Mouse (Mus musculus): Measurements from ENCODE around the gene Atp5s. TPM values are rescaled to one million over a fixed set of nuclear protein-coding genes. Genes with fewer than 3 reads are reported as not detected.

Atp5s gene
- total RNA-seq (2021) = 10 to 100 TPM; 16.9 to 21.2 TPM

DNA sequence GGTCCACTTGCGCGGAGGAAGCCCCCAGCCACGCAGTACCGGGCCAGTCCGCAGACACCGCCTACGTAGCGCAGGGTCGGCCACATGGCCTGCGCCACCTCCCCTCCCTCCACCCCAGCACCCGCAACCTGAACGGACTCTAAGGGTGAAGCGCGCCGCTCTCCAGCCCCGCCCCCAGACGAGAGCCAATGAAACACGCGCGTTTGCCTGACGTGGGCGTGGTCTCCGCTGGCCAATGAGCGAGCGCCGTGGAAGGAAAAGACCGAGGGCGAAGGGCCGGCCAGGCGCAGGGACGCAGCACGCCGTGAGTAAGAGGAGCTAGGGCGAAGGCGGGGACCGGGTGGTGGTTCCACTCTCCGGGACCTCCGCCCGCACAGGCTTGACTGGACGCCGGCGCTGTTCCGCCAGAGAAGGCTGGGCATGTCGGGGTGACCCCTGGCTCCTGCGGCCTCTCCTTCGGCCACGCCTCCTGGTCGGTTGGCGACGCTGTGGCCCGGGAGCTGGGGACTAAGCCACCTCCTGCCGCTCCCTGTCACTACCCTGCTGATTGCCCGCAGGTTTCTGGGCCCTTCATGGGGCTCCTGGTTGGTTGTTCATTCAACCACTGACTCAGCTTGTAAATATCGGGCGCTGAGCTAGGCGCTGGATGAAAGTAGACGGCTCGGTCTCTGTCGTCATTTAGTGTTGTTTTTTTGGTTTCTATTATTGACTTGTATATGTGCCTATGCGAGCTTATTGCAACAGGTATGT lies at the start of gene Atp5s, which contains the start of gene L2hgdh:
Gene Atp5s (plus strand): TSS at position 240 of the 750 bp plus-strand sequence.
Gene L2hgdh (minus strand): TSS at position 163 of the 750 bp plus-strand sequence.
- DNase-seq = peak; percentile 97

DNA sequence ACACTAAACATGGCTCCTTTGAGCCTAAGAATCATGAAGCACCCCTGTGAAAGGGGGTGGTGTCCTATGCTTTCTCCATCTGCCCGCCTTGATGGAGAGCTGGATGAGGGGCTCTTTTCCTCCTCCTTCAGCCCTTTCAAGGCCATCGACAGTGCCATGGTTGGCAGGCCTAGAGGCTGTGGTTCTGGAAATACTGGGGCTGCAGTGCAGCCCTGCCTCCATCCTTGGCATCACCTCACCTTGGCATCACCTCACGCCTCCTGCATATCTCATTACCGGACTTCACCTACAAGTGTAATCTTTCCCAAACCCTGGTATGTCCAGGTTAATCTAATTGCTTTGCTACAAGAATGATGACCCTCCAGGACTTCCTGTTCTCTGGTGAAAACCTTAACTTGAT lies 48.6 kb upstream of the Atp5s start:
- no peak for DNase-seq

DNA sequence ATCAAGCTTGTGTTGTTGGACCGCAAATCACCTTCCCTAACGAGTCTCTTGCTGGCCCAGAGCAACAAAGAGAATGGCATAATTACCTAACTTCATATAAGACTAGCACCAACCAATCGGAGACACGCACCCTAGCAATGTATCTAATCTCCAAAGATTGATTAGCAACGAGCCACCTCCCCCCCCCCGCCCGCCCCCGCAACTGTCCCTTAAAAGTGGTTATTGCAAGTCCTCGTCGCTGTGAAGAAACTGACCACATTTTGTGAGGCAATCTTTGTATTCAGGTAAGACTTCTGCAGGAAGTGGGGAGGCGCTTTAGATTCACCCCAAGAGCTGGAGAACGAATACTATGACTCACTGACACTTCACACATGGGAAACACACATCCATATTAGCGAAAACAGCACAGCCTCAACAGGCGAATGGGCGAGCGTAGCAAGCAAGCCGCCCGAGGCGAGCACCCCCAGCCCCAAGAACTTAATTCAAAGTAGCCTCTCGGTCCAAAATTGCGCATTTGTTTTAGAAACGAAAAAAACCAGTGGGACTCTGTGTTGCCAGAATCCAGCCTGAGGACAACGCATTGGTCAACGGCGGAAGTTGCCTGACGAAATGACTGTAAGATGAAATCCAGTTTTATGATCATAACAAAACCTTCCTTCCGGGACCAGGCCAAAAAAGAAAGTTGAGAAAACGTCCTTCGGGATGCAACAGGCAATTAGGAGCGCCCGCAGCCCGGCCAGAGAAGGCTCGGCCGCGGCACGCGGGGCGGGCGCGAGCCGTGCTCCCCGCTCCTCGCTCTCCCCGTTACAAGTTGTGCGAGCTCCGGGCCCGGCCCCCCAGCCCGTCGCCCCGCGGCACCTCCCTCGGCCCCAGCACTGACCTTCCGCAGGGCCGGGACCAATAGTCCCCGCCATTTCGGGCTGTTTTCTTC lies 43.9 kb upstream of the Atp5s start:
- DNase-seq = peak; percentile 47

DNA sequence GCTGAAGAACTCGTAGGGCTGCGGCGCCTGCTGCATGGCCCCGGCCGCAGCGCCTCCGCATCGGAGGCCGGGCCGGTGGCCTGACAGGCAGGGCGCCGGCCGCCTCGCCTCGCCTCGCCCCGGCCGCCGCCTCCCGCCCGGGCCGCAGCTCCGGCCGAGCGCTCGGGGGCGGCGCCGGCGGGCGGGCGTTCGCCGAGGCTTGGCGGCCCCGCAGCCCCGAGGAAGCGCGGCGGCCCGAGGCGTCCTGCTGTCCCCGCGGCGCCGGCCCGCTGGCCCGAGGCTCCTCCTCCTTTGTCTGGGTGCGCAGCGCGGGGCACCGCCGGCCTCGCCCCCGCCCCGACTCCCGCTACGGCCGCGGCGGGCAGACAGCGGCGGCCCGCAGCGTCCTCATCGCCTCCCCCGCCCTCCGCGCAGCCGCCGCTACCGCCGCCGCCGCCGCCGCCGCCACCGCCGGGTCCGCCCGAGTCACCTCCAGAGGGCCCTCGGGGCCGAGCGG lies 43.1 kb upstream of the Atp5s start, which contains the start of gene Sos2:
Gene Sos2 (minus strand): TSS at position 287 of the 496 bp plus-strand sequence.
- peak; percentile 73 for DNase-seq

DNA sequence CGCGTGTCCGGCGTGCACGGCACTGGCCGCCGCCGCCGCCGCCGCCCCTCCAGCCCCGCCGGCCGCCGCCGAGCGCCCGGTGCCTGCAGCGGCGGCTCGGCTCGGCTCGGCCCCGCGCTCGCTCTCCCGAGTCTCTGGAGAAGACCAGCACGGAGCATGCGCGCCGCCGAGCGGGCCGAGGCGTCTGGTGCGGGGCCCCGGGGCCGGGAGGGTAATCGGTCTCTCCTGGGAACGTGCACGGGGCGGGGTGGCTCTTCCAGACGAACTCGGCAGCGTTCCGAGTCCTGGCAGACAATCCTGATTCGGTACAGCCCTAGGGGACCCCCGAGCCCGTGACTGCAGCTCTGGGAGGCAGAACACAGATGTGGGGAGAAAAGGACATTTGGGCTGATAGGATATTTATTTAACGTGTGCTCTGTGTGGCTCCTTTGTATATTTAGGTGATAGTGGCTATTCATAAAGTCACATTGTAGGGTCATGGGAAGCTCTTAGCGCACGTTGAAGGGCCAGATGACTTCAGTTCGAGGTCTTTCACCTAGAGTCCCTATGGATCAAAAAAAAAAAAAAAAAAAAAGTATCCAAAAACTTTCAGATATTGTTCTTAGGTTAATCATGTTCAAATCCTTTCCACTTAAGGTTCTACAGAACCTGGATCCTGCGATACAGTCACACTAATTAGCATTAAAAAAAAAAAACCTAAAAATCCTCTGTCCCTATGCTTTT lies 42.5 kb upstream of the Atp5s start:
- DNase-seq = peak; percentile 92

DNA sequence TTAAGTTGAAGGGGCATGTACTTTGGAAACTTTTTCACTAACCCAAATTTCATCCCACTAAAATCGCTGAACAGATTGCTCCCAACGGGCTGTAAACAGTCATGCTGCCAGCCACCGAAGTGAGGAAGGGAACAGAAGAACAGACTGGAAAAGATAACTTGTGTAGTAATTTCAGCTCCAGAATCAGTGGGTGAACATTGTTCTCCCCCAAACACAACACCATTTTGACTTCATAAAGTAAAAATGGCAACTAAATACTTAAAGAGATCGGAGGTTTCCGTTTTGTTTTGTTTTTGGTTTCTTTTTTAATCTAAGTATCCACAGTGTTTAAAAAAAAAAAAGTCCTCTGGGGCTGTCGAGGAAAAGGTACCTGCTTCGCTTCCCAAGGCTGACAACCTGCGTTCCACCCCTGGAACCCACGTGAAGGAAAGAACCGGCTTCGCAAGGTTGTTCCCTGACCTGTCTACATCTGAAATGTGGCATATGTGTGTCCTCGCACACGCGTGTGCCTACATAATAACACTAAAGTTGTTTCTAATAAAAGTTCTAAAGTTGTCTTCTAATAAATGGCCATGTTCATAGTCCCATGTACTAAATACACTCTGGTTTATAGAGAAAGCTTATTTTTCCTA lies 41.8 kb upstream of the Atp5s start:
- DNase-seq = no peak

DNA sequence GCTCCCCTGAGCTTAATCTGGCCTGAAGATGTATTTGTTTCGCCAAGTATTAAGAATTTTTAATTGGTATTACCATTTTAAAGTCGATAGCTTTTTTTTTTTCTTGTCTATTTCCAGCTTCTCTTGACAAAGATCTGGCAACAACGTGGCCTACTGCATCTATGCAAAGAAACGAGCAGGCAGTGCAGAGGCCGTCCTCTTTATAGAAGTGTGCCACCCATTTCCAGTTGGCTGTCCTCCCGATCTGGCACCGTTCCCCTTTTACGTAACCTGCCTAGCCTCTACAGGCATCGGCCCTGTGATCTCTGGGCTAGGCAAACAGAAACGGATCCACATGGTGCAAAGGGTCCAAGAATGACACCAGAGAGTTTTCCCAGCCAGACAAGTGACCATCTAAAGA lies 41.2 kb upstream of the Atp5s start:
- DNase-seq = peak; percentile 87

DNA sequence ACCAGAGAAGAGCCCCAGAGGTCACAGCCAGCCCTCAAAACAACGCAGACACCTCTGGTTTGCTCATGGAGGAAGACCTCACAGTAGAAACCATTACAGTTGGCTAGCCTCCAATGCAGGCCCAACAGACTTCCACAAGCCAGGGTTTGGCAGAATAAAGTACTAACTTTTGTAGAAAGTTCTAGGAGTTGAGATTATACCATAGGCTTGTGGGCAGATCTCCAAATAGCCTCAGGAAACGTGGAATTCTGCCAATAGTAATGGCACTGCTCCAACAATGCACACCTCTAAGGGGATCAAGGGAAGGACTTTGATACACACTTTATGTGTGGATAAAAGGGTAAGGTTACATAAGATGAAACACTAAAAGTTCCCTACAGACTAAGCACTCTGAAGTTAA lies 36.4 kb upstream of the Atp5s start:
- DNase-seq = peak; percentile 50

DNA sequence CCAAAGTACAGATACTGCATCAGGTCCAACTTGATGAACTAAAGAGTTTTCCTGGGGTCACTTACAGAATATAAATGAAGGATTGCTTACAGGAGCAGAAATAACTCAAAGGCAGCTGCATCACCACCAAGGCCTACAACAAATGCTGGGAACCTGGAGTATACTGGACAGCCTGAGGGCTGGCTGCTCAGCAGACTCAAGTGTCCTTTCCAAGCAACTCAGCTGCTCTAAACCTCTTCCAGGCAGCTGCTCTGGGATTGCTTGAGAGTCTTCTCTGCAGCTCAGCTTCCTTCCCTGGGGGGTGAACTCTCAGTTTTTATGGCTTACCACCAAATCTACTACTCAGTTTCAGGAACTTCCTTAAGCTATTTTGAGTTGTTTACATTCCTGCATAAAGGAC lies 35.7 kb upstream of the Atp5s start:
- no peak for DNase-seq

DNA sequence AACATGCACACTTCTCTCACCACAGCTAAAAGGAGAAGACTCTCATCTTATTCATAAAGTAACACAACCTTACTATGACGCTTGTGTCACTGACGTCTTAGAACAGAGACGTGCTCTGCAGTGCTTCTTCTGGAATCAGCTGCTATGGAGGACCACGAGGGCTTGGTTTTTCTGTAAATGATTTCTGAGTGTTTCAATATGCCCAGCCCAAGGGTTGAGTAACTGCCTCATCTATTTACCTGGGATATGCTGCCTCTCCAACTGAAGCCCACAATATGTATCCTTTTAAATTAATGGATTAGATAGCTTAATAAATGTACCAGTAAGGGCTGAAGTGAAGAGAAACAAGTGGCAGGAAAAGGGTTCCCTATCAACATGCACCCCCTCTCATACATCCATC lies 34.0 kb upstream of the Atp5s start:
- DNase-seq = no peak

DNA sequence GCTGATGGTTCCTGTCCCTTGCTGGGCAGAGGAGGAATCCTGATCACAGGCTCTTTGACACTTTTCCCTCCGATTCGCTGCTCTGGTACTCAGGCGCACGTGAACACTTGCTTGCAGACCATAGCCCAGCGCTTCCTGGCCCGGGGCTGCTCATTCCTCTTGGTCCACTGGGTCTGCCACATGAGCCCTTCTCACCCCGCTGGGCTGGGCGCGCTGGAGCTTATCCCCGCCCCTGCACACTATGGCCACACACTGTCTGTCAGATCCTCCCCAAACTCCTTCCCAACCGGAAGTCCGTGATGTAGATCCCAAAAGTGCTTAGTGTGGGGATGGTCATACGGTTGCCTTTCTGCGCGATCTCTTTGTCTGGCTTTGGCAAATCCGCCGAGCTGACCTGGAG lies 31.3 kb upstream of the Atp5s start:
- no peak for DNase-seq

DNA sequence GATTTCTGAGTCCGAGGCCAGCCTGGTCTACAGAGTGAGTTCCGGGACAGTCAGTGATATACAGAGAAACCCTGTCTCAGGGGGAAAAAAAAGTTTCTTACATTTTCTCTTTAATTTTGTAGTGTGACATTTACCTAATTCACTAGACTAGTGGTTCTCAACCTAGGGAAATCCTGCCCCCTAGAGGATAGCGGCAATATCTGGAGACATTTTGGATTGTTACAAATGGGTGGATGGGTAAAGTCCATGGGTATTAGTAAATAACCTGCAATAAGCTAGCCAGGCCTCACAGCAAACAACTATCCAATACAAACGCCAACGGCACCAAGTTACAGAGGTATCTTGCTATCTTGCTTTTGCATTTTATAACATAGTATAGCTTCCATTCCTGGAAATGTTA lies 28.0 kb upstream of the Atp5s start:
- DNase-seq = peak; percentile 68

DNA sequence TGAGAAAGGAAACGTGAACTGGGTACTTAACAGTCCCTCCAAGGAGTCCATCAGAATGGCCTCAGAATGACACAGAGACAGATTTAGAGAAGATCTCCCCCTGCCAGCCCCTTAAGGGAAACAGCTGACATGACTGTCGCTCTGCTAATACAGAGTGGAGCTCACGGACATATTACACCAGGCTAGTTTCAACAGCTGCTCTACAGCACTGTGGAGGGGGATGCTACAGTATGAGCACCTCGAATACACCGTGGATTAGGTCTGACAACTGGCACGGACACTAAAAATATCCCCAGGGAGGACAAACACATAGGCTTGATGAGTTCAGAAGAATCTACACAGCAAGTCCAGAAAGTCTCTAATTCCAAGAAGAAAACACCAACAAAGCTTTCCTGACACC lies 26.4 kb upstream of the Atp5s start:
- DNase-seq = no peak

DNA sequence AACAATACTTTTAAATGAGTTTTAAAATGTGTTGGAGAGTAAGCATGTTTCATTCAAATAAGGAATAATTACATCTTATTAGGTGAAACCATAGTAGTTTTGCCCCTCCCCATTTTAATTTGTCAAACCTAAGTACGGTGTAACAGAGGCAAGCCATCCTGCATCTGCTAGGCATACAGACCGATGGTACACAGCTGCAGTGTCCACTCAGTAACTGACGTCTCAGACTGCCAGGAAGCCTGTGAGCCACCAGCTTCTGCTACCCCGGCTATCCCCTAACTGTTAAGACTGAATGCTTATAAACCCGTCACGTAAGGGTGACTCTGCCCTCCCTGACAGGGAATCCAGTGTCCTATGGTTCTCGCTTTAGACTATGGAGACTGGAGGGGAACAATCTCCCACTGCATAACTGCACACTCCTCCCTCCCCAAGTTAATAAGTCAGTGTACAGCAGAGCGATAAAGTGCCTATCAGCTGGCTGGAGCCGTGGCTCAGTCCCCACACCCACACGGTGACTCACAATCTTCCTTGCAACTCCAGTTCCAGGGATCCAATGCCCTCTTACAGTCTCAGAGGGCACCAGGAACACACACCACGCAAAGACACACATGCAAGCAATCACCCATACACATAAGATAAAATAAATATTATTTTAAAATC lies 19.8 kb upstream of the Atp5s start:
- DNase-seq = no peak

DNA sequence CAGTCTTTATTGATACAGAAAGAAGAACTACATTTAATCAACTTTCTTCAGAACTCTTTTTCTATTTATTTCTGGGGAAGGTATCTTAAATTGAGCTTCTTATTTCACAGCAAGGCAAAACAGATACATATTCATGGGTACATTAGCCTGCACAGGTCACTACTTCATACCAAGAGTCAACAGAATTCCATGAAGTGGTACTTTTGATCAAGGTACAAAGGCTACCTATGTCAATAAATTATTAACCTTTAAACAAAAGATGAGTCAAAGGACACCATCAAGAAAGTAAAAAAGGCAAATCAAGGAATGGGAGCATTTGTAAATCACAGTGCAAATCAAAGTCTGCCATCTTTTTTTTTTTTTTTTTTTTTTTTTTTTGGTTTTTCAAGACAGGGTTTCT lies 11.1 kb upstream of the Atp5s start:
- DNase-seq = no peak

DNA sequence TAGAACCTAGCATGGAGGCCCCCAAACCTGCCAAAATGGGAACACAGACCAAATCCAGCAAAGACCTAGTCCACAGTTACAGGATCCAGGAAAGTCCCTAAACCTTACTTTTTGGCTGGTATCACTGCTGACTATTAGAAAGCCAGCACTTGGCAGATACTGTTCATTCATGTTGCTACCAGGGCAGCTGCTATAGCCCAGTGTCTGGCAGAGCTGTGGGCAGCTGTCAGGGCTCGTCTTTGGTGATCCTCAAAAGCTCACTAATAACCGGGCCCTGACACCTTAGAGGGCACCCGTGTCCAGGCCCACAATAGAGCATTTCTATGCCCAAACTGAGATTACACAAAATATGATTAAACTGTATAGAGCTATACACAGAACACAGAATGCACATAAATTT lies 1.9 kb upstream of the Atp5s start:
- no peak for DNase-seq

DNA sequence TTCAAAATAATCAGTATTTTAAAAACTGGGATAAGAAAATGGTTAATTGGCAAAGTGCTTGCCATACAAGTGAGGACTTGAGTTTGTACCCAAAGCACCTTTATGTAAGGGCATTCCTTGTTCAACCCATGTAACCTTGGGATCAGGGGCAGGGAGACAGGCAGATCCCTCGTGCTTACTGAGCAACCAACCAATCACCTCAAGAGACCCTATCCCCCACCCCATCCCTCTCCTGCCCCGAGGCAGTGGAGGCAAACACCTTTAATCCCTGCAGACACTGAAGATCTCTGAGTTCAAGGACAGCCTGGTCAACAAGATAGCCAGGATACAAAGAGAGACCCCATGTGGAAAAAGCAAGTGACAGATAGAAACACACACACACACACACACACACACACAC lies 1.4 kb upstream of the Atp5s start:
- no peak for DNase-seq

DNA sequence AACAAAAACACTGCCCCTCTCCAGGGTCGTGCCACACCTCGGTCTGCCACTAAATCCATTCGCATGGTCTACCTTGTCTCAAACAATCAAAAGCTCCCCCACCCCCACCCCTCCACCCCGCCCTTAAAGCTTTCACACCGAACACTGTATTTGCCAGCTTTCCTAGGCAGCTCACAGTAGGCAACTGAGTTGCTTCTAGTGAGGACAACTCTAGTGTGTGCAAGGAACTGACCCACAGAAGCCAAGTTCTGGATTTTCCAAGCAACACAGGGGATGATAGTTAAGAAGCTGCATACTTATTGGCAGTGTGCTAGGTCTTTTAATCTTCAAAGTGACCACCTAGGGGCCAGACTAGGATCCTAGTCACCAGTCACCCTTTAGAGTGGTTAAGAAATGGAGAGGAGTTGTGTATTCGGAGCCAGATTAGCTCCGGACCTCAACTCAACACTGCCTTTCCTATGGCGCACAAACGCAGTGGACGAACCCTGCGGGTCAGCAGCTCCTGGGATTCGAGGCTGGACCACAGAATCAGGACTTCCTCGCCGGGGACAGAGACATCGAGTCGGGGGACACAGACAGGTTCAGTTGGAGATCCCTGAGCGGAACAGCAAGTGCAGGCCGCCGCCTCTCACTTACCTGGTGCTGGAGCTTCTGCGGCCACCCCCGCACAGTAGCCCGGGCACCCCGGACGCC lies 586 bp upstream of the Atp5s start:
- DNase-seq = no peak

DNA sequence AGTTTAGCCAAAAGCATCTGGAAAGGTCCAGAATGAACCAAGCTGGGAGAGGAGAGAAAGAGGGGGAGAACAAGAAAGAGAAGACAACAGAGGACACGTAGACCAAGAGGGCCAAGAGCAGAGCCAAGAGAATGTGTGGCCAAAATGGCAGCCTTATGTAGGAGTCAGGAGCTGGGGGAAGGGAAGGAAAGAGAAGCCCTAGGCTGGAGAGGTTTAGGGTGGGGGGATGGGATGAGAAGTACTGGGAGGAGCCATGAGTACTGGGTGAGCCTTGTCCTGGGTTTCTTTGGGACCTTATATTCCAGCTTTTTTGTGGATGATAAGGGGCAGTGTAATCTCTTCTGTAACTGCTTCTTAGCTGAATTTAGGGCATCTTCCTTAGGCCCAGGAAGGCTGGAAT lies 4.5 kb downstream of the Atp5s start:
- no peak for DNase-seq

DNA sequence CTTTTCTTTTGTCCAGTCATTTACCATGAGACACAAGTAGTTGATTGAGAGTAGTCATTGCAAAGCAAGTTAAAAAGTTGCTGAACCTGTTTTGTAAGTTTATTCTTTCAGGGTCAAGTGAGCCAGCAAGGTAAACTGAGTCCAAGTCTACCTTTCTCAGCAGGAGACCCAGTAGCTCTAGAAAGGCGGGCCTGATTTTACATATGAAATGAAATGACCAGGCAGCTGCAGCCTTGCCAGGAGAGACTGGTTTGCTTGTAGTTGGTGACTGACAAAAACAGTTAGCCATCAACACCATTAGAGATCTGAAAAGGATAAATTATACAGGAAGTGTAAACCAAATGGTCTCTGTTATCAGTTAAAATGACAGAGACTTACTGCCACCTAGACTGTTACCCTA lies 5.6 kb downstream of the Atp5s start:
- no peak for DNase-seq

DNA sequence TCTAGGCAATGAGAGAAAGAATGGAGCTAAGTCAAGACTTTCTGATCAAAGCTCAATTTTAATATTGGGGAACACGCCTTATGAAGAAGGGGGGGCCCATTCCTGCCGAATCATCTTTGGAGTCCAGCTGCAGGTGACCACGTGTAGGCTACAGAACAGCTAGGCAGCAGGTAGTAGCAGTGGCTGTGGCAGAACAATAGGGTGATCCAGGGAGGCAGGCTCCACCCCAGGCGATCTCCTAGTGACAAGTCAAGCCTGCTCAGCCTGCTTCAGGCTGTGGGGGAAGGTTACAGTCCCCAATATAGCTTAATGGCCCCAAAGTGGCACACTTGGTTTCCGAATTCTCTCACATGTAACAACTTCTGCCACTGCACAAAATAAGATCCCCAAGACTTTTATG lies 7.5 kb downstream of the Atp5s start:
- DNase-seq = no peak
